Mouse (Mus musculus) olfactory bulb, adult 2 months (tissue): ENCODE results near the gene Glis3.

Source experiments
- CTCF ChIP-seq: fragments of 200-500 bp; IDR thresholded peaks from 2 replicates; pipeline ENCODE4 v1.5.1; 2012; ENCODE audit warnings: low read depth, mild to moderate bottlenecking, low read length, moderate library complexity; ENCODE audit not compliant: insufficient read depth
- POLR2A ChIP-seq: fragments of 200-500 bp; IDR thresholded peaks from 2 replicates; pipeline ENCODE4 v1.6.1; 2012; ENCODE audit warnings: mild to moderate bottlenecking, low read depth, low read length, moderate library complexity; ENCODE audit not compliant: insufficient read depth

DNA sequence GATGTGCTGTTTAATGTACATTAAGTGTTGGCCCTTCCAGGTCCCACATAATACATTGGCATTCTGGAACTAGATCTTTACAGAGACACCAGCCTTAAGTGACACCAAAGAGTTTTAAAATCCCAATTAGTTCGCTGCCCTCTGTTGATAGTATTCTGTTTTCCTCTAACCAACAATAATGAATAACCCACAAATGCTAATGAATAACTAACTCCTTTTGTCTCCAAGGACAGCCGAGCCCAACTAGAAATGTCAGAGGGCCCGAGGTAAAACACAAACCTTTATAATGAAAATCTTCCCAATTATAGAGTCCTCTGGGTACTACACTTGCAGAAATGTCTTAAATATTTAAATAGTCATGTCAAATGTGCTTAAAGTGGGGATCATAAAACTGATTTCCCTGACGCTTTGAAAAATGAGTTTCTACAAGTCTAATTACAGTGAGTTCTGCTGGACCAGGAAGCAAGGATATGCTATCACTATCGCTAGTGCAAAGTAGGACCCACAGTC lies 22.1 kb downstream of the Glis3 start:
- TF ChIP-seq CTCF (no peak), POLR2A (no peak)
